Mouse (Mus musculus) gastrocnemius, postnatal 14 days (tissue): Measurements from ENCODE around the gene Gm43951. TPM values are rescaled to one million over a fixed set of nuclear protein-coding genes. Genes with fewer than 3 reads are reported as not detected.

ENCODE experiments used
- total RNA-seq, 2 experiments: library from RNA; stranded (reverse); gene quantifications; 2 replicates each; pipeline ENCODE4 v1.2.3; 2021

Gm43951 gene
- total RNA-seq, 2 experiments from 2014 or later: 0.08 to 0.13 TPM

Other genes with a start within 250 kb of the Gm43951 start
- under 1 TPM in 1 of 2 experiments, not detected in 1; 0.13 TPM for gene Aipl1, start 169.3 kb downstream of the Gm43951 start, total RNA-seq
- 1 to 10 TPM; 3.9 to 5.6 TPM for gene Pimreg, start 164.8 kb downstream of the Gm43951 start, total RNA-seq
- 1 to 10 TPM in 1 of 2 experiments, under 1 TPM in 1; 0.75 to 1.1 TPM for gene Pitpnm3, start 71.1 kb downstream of the Gm43951 start, total RNA-seq
- gene 4933427D14Rik, start 619 bp upstream of the Gm43951 start, total RNA-seq: 1 to 10 TPM; 1.7 to 2.2 TPM
- gene Txndc17, start 707 bp upstream of the Gm43951 start, total RNA-seq: 10 to 100 TPM; 32.1 to 33.0 TPM
- gene Med31, start 8.8 kb upstream of the Gm43951 start, total RNA-seq: 1 to 10 TPM; 6.3 to 6.7 TPM
- gene Slc13a5, start 60.4 kb upstream of the Gm43951 start, total RNA-seq: under 1 TPM; 0.14 to 0.31 TPM
- 1 to 10 TPM; 6.4 to 6.6 TPM for gene Xaf1, start 94.8 kb upstream of the Gm43951 start, total RNA-seq
- gene Fbxo39, start 107.6 kb upstream of the Gm43951 start, total RNA-seq: not detected
- gene Tekt1, start 155.6 kb upstream of the Gm43951 start, total RNA-seq: under 1 TPM; 0.78 TPM
- gene Smtnl2, start 204.9 kb upstream of the Gm43951 start, total RNA-seq: 100 to 1,000 TPM; 160 to 162 TPM
- under 1 TPM; 0.18 to 0.38 TPM for gene Ggt6, start 228.7 kb upstream of the Gm43951 start, total RNA-seq
- 10 to 100 TPM; 58.7 to 62.8 TPM for gene Mybbp1a, start 234.5 kb upstream of the Gm43951 start, total RNA-seq